Comparison of ENCODE assay signal across 8 mouse cellular contexts in the genomic region with DNA sequence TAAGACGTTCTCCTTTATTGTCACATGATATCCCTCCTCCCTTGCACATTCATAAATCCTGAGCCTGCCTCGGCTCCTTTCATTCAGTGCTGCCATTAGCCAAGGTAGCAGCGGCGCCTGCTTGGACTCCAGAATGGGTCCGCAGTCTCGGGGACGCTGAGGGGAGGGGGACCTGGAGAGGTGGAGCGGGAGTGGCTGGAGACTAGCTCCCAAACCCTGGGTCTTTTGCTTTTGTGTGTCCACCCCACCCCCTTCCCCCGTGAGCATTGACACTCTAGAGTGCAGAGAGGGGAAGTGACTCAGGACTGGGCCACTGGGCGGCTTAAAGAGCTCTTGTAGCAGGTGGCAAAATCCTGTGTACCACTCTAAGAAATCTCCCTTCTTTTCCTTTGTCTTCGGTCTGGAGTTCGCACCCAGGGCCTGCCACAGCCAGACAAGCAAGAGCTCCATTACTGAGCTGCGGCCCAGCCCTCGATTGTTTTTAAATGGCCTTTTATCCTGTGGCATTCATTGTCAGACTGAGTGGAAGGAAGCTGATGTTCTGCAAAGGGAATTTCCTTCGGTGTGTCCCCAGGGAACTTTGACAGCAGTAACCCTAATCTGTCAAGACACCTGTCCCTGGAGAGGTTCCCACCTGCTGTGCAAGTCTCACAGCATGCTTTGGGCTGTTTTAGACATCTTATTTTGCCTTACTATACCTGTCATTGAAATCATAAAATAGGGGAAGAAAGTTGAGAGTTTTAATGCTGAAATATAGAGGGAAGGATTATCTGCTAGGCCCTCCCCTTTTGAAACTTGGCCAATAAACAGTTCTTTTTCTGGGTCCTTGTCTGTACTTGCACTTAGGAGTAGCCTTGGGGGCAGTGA. TPM values are rescaled to one million over a fixed set of nuclear protein-coding genes. Genes with fewer than 3 reads are reported as not detected.
DNase-seq lines count a peak whose midpoint lies in the region; ATAC-seq and TF ChIP-seq lines count a peak whose summit lies in the region.

No protein-coding gene starts in this region.

- no peaks in the 10 kb centered on the region for H3K36me3 ChIP-seq in heart, postnatal 0 days (replicated peaks; ENCODE audit: control insufficient read depth, insufficient read depth, low read length)
- H3K36me3 ChIP-seq in macrophage (ENCODE audit: inconsistent target), result no peaks in the 10 kb centered on the region

- ATAC-seq in erythroid progenitor cell, adult 5-6 weeks (replicated peaks; ENCODE audit: low FRiP score, poor library complexity, severe bottlenecking), result 0 out of 2 replicates have a peak, but pooled peaks have one; percentile 16
- peak; percentile 5; the same call in 1 of the 2 replicates for ATAC-seq in heart, postnatal 0 days (ENCODE audit: insufficient read depth, low read depth)

- H3K4me1 ChIP-seq in heart, postnatal 0 days (ENCODE audit: control insufficient read depth, insufficient read depth), result peaks cover 17% of the 10 kb centered on the region

- H3K27me3 ChIP-seq in heart, postnatal 0 days (ENCODE audit: control insufficient read depth, insufficient read depth, low read length), result no peaks in the 10 kb centered on the region

- peak overlapping the region; percentile 96 for H3K27ac ChIP-seq in heart, postnatal 0 days (ENCODE audit: low read depth)
- peak overlapping the region; percentile 84 for H3K27ac ChIP-seq in macrophage

- DNase-seq in layer of hippocampus, adult 11-12 months (ENCODE audit: low spot score), result peak; percentile 41
- DNase-seq in layer of hippocampus, postnatal 25 days (ENCODE audit: extremely low spot score in 1 of 2, low spot score in 1 of 2), result no peak
- peak; percentile 60 for DNase-seq in c-Kit-positive CD71-negative TER-119-negative erythroid progenitor cells, embryonic 14.5 days (ENCODE audit: low read depth)
- DNase-seq in heart, postnatal 0 days (ENCODE audit: low spot score), result no peak
- peak; percentile 48 for DNase-seq in kidney, postnatal 14 days
- DNase-seq in right cerebral cortex, postnatal 14 days, result peak; percentile 29

- no peak for TF ChIP-seq CTCF in heart, postnatal 0 days (IDR thresholded peaks at IDR 0.05; ENCODE audit: low read depth)

- H3K9me3 ChIP-seq in heart, postnatal 0 days (replicated peaks; ENCODE audit: control insufficient read depth, low read length), result no peaks in the 10 kb centered on the region

- H3K9ac ChIP-seq in heart, postnatal 0 days (replicated peaks; ENCODE audit: low read depth, low read length), result peak overlapping the region; percentile 90

- peak overlapping the region; percentile 84 for H3K4me3 ChIP-seq in heart, postnatal 0 days (ENCODE audit: low read depth, low read length)
- peak overlapping the region; percentile 49 for H3K4me3 ChIP-seq in macrophage (ENCODE audit: inconsistent target)

- WGBS in heart, postnatal 0 days, result 7% methylated on average over 15 of the region's 15 CpGs
- 4% methylated on average over 15 of the region's 15 CpGs for WGBS in macrophage (ENCODE audit: missing documents)

- peak overlapping the region; percentile 94 for H3K4me2 ChIP-seq in heart, postnatal 0 days (ENCODE audit: low read depth, low read length)

- peaks cover 49% of the 10 kb centered on the region for H3K79me2 ChIP-seq in macrophage (ENCODE audit: inconsistent target)

- no peak for TF ChIP-seq EP300 in heart, postnatal 0 days (IDR thresholded peaks at IDR 0.05; ENCODE audit: low read depth)

RNA-seq across cellular contexts. Expression of a gene that starts 2.0 kb away (rescaled TPM):
- 10 to 100 TPM; 86.4 to 97.1 TPM for total RNA-seq in layer of hippocampus, postnatal 25 days (2021)
- 4.0 and 10.5 TPM in 2 replicates for total RNA-seq in erythroid progenitor cell, adult 5-6 weeks (2015; ENCODE audit: low replicate concordance)
- 1.0 and 1.6 TPM in 2 replicates for total RNA-seq in erythroid progenitor cell, adult 5-6 weeks (2017; ENCODE audit: low replicate concordance)
- total RNA-seq in heart, postnatal 0 days (2014; rRNA removed; ENCODE audit: low replicate concordance), result 7.5 and 8.2 TPM in 2 replicates
- polyA plus RNA-seq in heart, postnatal 0 days (2015; fragmentation: Nextera tagmentation; extraction: Ambion mirVana), result 3.2 TPM in 2 replicates
- total RNA-seq in macrophage (2018; cell fraction: chromatin; rRNA removed), result 10 to 100 TPM in 12 of 26 experiments, 1 to 10 TPM in 14; 2.3 to 29.3 (median 8.7) TPM
- 10 to 100 TPM in 12 of 26 experiments, 1 to 10 TPM in 14; 5.0 to 30.1 (median 9.4) TPM for total RNA-seq in macrophage (2018; cell fraction: cytosol; rRNA removed)
- total RNA-seq in macrophage (2018; cell fraction: nucleus; rRNA removed), result 10 to 100 TPM in 17 of 26 experiments, 1 to 10 TPM in 9; 4.3 to 33.2 (median 13.2) TPM
- polyA plus RNA-seq in macrophage (2018), result 2.8 to 25.1 TPM (median 4.4 TPM) in 3 replicates

Comparison
In these comparisons a context has a peak if more than half of its experiments do, and no peak if none do; other contexts are left out.
1. DNase-seq: peak in layer of hippocampus, adult 11-12 months (single experiment), c-Kit-positive CD71-negative TER-119-negative erythroid progenitor cells, embryonic 14.5 days (single experiment), kidney, postnatal 14 days (single experiment) and right cerebral cortex, postnatal 14 days (single experiment); none in layer of hippocampus, postnatal 25 days (0 of 2) and heart, postnatal 0 days (single experiment).